Mouse (Mus musculus): ENCODE data around the gene Rai14.
"Not testable (repeated sequence)": the region's sequence is repeated elsewhere in the genome, so short reads cannot be mapped to it uniquely, and the experiment has no call there.

GRCm38 (mm10) chr15:10533361-10533760 lies 181.1 kb downstream of the Rai14 start:
- not testable (repeated sequence) for TF ChIP-seq POLR2A (IDR thresholded peaks at IDR 0.05; ENCODE audit: control insufficient read depth in 1 of 2, insufficient read depth in 1 of 2, low read depth in 1 of 2, low read length in 2 of 2, poor library complexity in 1 of 2); CTCF (IDR thresholded peaks at IDR 0.05 in 2 of 3, conservative IDR thresholded peaks at IDR 0.05 in 1 of 3; ENCODE audit: control insufficient read depth in 1 of 3, insufficient read depth in 1 of 3, low read depth in 2 of 3, low read length in 3 of 3, poor library complexity in 1 of 3, severe bottlenecking in 1 of 3); TAL1 (IDR thresholded peaks at IDR 0.05; ENCODE audit: low read length); EP300 (IDR thresholded peaks at IDR 0.05; ENCODE audit: low read depth in 1 of 2, low read length in 2 of 2); E2F4 (IDR thresholded peaks at IDR 0.05; ENCODE audit: borderline replicate concordance, low read depth, low read length); USF1 (IDR thresholded peaks at IDR 0.05; ENCODE audit: low read depth, low read length); TBP (IDR thresholded peaks at IDR 0.05; ENCODE audit: low read depth, low read length); GATA1 (IDR thresholded peaks at IDR 0.05; ENCODE audit: low read depth, low read length); KAT2A (conservative IDR thresholded peaks at IDR 0.05; ENCODE audit: low read depth, low read length); MAX (IDR thresholded peaks at IDR 0.05; ENCODE audit: low read length); MAFK (IDR thresholded peaks at IDR 0.05; ENCODE audit: borderline replicate concordance, low read depth, low read length); HCFC1 (IDR thresholded peaks at IDR 0.05; ENCODE audit: low read depth, low read length); TCF12 (IDR thresholded peaks at IDR 0.05; ENCODE audit: low read depth, low read length); RCOR1 (IDR thresholded peaks at IDR 0.05; ENCODE audit: low read depth, low read length)

Measured in MEL (cell line).